Comparison of ENCODE assay signal across 35 mouse cellular contexts in genomic region chr6:127928682-127929081, GRCm38 (mm10). TPM values are rescaled to one million over a fixed set of nuclear protein-coding genes. Genes with fewer than 3 reads are reported as not detected.
"Had no signal": no experiment of that assay in that cellular context is flagged by ENCODE, and none has a peak within 500 bp of the region (broad histone marks: within the 10 kb centered on the region; RNA-seq: fewer than 3 reads in every experiment).

No protein-coding gene starts in this region.

- DNase-seq: left cerebral cortex, postnatal 4 days; liver; liver, embryonic 13.5 days; liver, postnatal 0 days; lung, adult 18-20 months; lung, adult 2 months; lung, postnatal 10 days; lung, postnatal 14 days; lung, postnatal 36 days; lung, postnatal 4 days; midbrain, embryonic 14.5 days had no signal

- H3K27me3 ChIP-seq: limb, embryonic 12.5 days; limb, embryonic 13.5 days; limb, embryonic 15.5 days; liver, embryonic 13.5 days; liver, embryonic 15.5 days; lung, embryonic 15.5 days; midbrain, embryonic 12.5 days; midbrain, embryonic 15.5 days; neural tube, embryonic 12.5 days had no signal

- ATAC-seq: liver, embryonic 12.5 days; liver, postnatal 0 days; lung, postnatal 0 days; midbrain, embryonic 13.5 days; midbrain, embryonic 15.5 days; midbrain, embryonic 16.5 days had no signal

- H3K9me3 ChIP-seq: limb, embryonic 12.5 days; limb, embryonic 13.5 days; limb, embryonic 15.5 days; liver, embryonic 12.5 days; liver, embryonic 13.5 days; liver, embryonic 15.5 days; lung, embryonic 15.5 days; midbrain, embryonic 12.5 days; midbrain, embryonic 13.5 days; midbrain, embryonic 15.5 days; neural tube, embryonic 12.5 days had no signal

- H3K27ac ChIP-seq: limb, embryonic 10.5 days; limb, embryonic 12.5 days; limb, embryonic 13.5 days; limb, embryonic 15.5 days; liver, embryonic 12.5 days; liver, embryonic 13.5 days; liver, embryonic 14.5 days; liver, embryonic 15.5 days; lung, embryonic 15.5 days; macrophage; midbrain, embryonic 12.5 days; midbrain, embryonic 13.5 days; midbrain, embryonic 15.5 days; neural tube, embryonic 12.5 days had no signal

- H3K4me3 ChIP-seq: limb, embryonic 10.5 days; limb, embryonic 12.5 days; limb, embryonic 13.5 days; limb, embryonic 15.5 days; liver, embryonic 12.5 days; liver, embryonic 13.5 days; liver, embryonic 15.5 days; lung, embryonic 15.5 days; megakaryocyte, embryonic 14.5 days; midbrain, embryonic 12.5 days; midbrain, embryonic 13.5 days; midbrain, embryonic 15.5 days; myocyte; neural tube, embryonic 12.5 days had no signal

- H3K4me2 ChIP-seq: limb, embryonic 12.5 days; limb, embryonic 13.5 days; limb, embryonic 15.5 days; liver, embryonic 11.5 days; liver, embryonic 12.5 days; liver, embryonic 13.5 days; liver, embryonic 15.5 days; lung, embryonic 14.5 days; lung, embryonic 15.5 days; midbrain, embryonic 12.5 days; midbrain, embryonic 13.5 days; midbrain, embryonic 15.5 days; neural tube, embryonic 12.5 days had no signal

- H3K4me1 ChIP-seq: liver, embryonic 13.5 days; liver, embryonic 15.5 days; midbrain, embryonic 12.5 days; midbrain, embryonic 15.5 days had no signal

- H3K9ac ChIP-seq: limb, embryonic 12.5 days; limb, embryonic 13.5 days; limb, embryonic 15.5 days; liver, embryonic 12.5 days; liver, embryonic 13.5 days; liver, embryonic 14.5 days; liver, embryonic 15.5 days; liver, postnatal 0 days; lung, embryonic 14.5 days; lung, embryonic 15.5 days; midbrain, embryonic 12.5 days; midbrain, embryonic 13.5 days; midbrain, embryonic 15.5 days; neural tube, embryonic 12.5 days had no signal

- H3K36me3 ChIP-seq: liver, embryonic 12.5 days; liver, embryonic 13.5 days; liver, embryonic 15.5 days; lung, embryonic 15.5 days; midbrain, embryonic 12.5 days; midbrain, embryonic 13.5 days; midbrain, embryonic 15.5 days had no signal

RNA-seq across cellular contexts. Expression of gene Tspan11, which starts 41.3 kb away (rescaled TPM):
- total RNA-seq: megakaryocyte progenitor cell, adult 5-6 weeks; megakaryocyte, adult 5-6 weeks; megakaryocyte-erythroid progenitor cell, adult 5-6 weeks; monocyte, adult 5-6 weeks had no signal
- polyA plus RNA-seq: liver, adult 2 months; macrophage had no signal
